Mouse (Mus musculus): ENCODE measurements around the gene Gm9945. TPM values are rescaled to one million over a fixed set of nuclear protein-coding genes. Genes with fewer than 3 reads are reported as not detected.

Gene Gm9945
- polyA plus RNA-seq, 1 experiment, result not detected

- no peaks in the 10 kb centered on the region for H3K27me3 ChIP-seq (ENCODE audit: control insufficient read depth, insufficient read depth, low read length, poor library complexity, severe bottlenecking)
- no peaks in the 10 kb centered on the region for H3K9me3 ChIP-seq (replicated peaks; ENCODE audit: control insufficient read depth, insufficient read depth, low read length, poor library complexity, severe bottlenecking)
- no peaks in the 10 kb centered on the region for H3K4me1 ChIP-seq (ENCODE audit: control insufficient read depth, insufficient read depth, low read length)
- TF ChIP-seq EP300 (IDR thresholded peaks at IDR 0.05; ENCODE audit: insufficient read depth, low read depth, low read length) (no peak), CTCF (IDR thresholded peaks at IDR 0.05; ENCODE audit: low read depth, low read length) (no peak)
- no peaks in the 10 kb centered on the region for H3K36me3 ChIP-seq (ENCODE audit: control insufficient read depth, insufficient read depth, low read length, poor library complexity, severe bottlenecking)
- no peak overlapping the region for H3K27ac ChIP-seq (ENCODE audit: insufficient read depth, low read length)
- no peak overlapping the region for H3K4me3 ChIP-seq (ENCODE audit: low read depth, low read length)
- H3K9ac ChIP-seq (ENCODE audit: low read depth, poor library complexity, severe bottlenecking), result no peak overlapping the region
Observed at GRCm38 (mm10) chr11:53491954-53492401, 12.0 kb downstream of the Gm9945 start.

- Histone ChIP-seq H3K9me3 (replicated peaks; ENCODE audit: control insufficient read depth, insufficient read depth, low read length, poor library complexity, severe bottlenecking) (no peaks in the 10 kb centered on the region), H3K4me1 (ENCODE audit: control insufficient read depth, insufficient read depth, low read length) (no peaks in the 10 kb centered on the region), H3K27ac (ENCODE audit: insufficient read depth, low read length) (no peak overlapping the region), H3K36me3 (ENCODE audit: control insufficient read depth, insufficient read depth, low read length, poor library complexity, severe bottlenecking) (no peaks in the 10 kb centered on the region), H3K9ac (ENCODE audit: low read depth, poor library complexity, severe bottlenecking) (no peak overlapping the region), H3K4me3 (ENCODE audit: low read depth, low read length) (no peak overlapping the region), H3K27me3 (ENCODE audit: control insufficient read depth, insufficient read depth, low read length, poor library complexity, severe bottlenecking) (no peaks in the 10 kb centered on the region)
- TF ChIP-seq CTCF (IDR thresholded peaks at IDR 0.05; ENCODE audit: low read depth, low read length), result no peak
- TF ChIP-seq EP300 (IDR thresholded peaks at IDR 0.05; ENCODE audit: insufficient read depth, low read depth, low read length), result no peak
Observed at GRCm38 (mm10) chr11:53493243-53493955, 13.4 kb downstream of the Gm9945 start.

- Histone ChIP-seq H3K27me3 (ENCODE audit: control insufficient read depth, insufficient read depth, low read length, poor library complexity, severe bottlenecking) (no peaks in the 10 kb centered on the region), H3K9ac (ENCODE audit: low read depth, poor library complexity, severe bottlenecking) (no peak overlapping the region), H3K36me3 (ENCODE audit: control insufficient read depth, insufficient read depth, low read length, poor library complexity, severe bottlenecking) (no peaks in the 10 kb centered on the region), H3K27ac (ENCODE audit: insufficient read depth, low read length) (no peak overlapping the region), H3K4me1 (ENCODE audit: control insufficient read depth, insufficient read depth, low read length) (no peaks in the 10 kb centered on the region), H3K9me3 (replicated peaks; ENCODE audit: control insufficient read depth, insufficient read depth, low read length, poor library complexity, severe bottlenecking) (no peaks in the 10 kb centered on the region), H3K4me3 (ENCODE audit: low read depth, low read length) (no peak overlapping the region)
- TF ChIP-seq EP300 (IDR thresholded peaks at IDR 0.05; ENCODE audit: insufficient read depth, low read depth, low read length) (no peak), POLR2A (IDR thresholded peaks at IDR 0.05; ENCODE audit: insufficient read depth, low read length) (no peak), CTCF (IDR thresholded peaks at IDR 0.05; ENCODE audit: low read depth, low read length) (no peak)
Observed at GRCm38 (mm10) chr11:53495417-53495816, 15.5 kb downstream of the Gm9945 start.

- no peaks in the 10 kb centered on the region for H3K36me3 ChIP-seq (ENCODE audit: control insufficient read depth, insufficient read depth, low read length, poor library complexity, severe bottlenecking)
- H3K9me3 ChIP-seq (replicated peaks; ENCODE audit: control insufficient read depth, insufficient read depth, low read length, poor library complexity, severe bottlenecking), result no peaks in the 10 kb centered on the region
- TF ChIP-seq CTCF (IDR thresholded peaks at IDR 0.05; ENCODE audit: low read depth, low read length) (no peak), POLR2A (IDR thresholded peaks at IDR 0.05; ENCODE audit: insufficient read depth, low read length) (no peak), EP300 (IDR thresholded peaks at IDR 0.05; ENCODE audit: insufficient read depth, low read depth, low read length) (no peak)
- H3K27ac ChIP-seq (ENCODE audit: insufficient read depth, low read length), result no peak overlapping the region
- H3K9ac ChIP-seq (ENCODE audit: low read depth, poor library complexity, severe bottlenecking), result no peak overlapping the region
- peaks cover 2% of the 10 kb centered on the region for H3K4me1 ChIP-seq (ENCODE audit: control insufficient read depth, insufficient read depth, low read length)
- H3K4me3 ChIP-seq (ENCODE audit: low read depth, low read length), result no peak overlapping the region
- H3K27me3 ChIP-seq (ENCODE audit: control insufficient read depth, insufficient read depth, low read length, poor library complexity, severe bottlenecking), result no peaks in the 10 kb centered on the region
Observed at GRCm38 (mm10) chr11:53496946-53497345, 17.0 kb downstream of the Gm9945 start.

GRCm38 (mm10) chr11:53500569-53500968 lies 20.6 kb downstream of the Gm9945 start:
- no peak overlapping the region for H3K27ac ChIP-seq (ENCODE audit: insufficient read depth, low read length)
- H3K4me1 ChIP-seq (ENCODE audit: control insufficient read depth, insufficient read depth, low read length), result peaks cover 2% of the 10 kb centered on the region
- H3K27me3 ChIP-seq (ENCODE audit: control insufficient read depth, insufficient read depth, low read length, poor library complexity, severe bottlenecking), result no peaks in the 10 kb centered on the region
- H3K9ac ChIP-seq (ENCODE audit: low read depth, poor library complexity, severe bottlenecking), result no peak overlapping the region
- H3K9me3 ChIP-seq (replicated peaks; ENCODE audit: control insufficient read depth, insufficient read depth, low read length, poor library complexity, severe bottlenecking), result no peaks in the 10 kb centered on the region
- H3K36me3 ChIP-seq (ENCODE audit: control insufficient read depth, insufficient read depth, low read length, poor library complexity, severe bottlenecking), result no peaks in the 10 kb centered on the region
- TF ChIP-seq POLR2A (IDR thresholded peaks at IDR 0.05; ENCODE audit: insufficient read depth, low read length) (no peak), CTCF (IDR thresholded peaks at IDR 0.05; ENCODE audit: low read depth, low read length) (no peak), EP300 (IDR thresholded peaks at IDR 0.05; ENCODE audit: insufficient read depth, low read depth, low read length) (no peak)
- no peak overlapping the region for H3K4me3 ChIP-seq (ENCODE audit: low read depth, low read length)

GRCm38 (mm10) chr11:53502039-53502765 lies 22.2 kb downstream of the Gm9945 start:
- Histone ChIP-seq H3K9me3 (replicated peaks; ENCODE audit: control insufficient read depth, insufficient read depth, low read length, poor library complexity, severe bottlenecking) (no peaks in the 10 kb centered on the region), H3K27me3 (ENCODE audit: control insufficient read depth, insufficient read depth, low read length, poor library complexity, severe bottlenecking) (no peaks in the 10 kb centered on the region), H3K36me3 (ENCODE audit: control insufficient read depth, insufficient read depth, low read length, poor library complexity, severe bottlenecking) (no peaks in the 10 kb centered on the region), H3K4me1 (ENCODE audit: control insufficient read depth, insufficient read depth, low read length) (peaks cover 2% of the 10 kb centered on the region), H3K27ac (ENCODE audit: insufficient read depth, low read length) (no peak overlapping the region), H3K9ac (ENCODE audit: low read depth, poor library complexity, severe bottlenecking) (no peak overlapping the region), H3K4me3 (ENCODE audit: low read depth, low read length) (no peak overlapping the region)
- TF ChIP-seq CTCF (IDR thresholded peaks at IDR 0.05; ENCODE audit: low read depth, low read length) (no peak), EP300 (IDR thresholded peaks at IDR 0.05; ENCODE audit: insufficient read depth, low read depth, low read length) (no peak), POLR2A (IDR thresholded peaks at IDR 0.05; ENCODE audit: insufficient read depth, low read length) (no peak)
